Mouse (Mus musculus): Measurements from ENCODE around the gene Tas2r138.

DNA sequence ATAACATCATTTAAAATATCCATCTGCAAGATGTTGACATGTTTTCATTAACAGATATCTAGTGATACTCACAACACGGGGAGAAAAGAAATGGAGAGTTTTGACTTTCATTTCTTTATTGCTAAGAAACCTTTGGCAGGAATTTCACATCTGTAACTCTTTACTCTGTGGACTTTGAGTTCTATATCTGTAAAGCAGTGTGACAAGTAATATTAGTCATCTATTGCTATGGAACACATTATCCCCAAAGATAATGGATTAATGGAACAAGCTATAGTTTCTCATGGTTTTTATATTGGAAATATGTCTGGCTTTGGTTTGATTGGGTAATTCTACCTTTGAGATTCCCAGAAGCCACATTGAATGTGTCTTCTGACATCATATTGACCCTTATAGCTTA, 37.8 kb upstream of the Tas2r138 start:
- no peak for TF ChIP-seq CTCF (IDR thresholded peaks at IDR 0.05; ENCODE audit: control insufficient read depth, insufficient read depth, insufficient read length)
- TF ChIP-seq CEBPB (IDR thresholded peaks at IDR 0.05; ENCODE audit: low read depth) = no peak
- no peak for TF ChIP-seq USF1 (IDR thresholded peaks at IDR 0.05; ENCODE audit: low read depth)
